Mouse (Mus musculus) testis, adult 10 weeks (tissue): ENCODE measurements around the gene D17H6S53E. TPM values are rescaled to one million over a fixed set of nuclear protein-coding genes. Genes with fewer than 3 reads are reported as not detected.

Experiments used
- polyA plus RNA-seq: library from polyadenylated mRNA; stranded (reverse); fragments of 350-450 nt; fragmentation: Illumina TruSeq; extraction: RNeasy Lipid Tissue Mini Kit (QIAGEN cat#74804); gene quantifications from one replicate; pipeline ENCODE4 v1.2.3, GENCODE M21; 2014; ENCODE audit warnings: low read depth, low replicate concordance

Gene D17H6S53E
- 0.28 TPM for polyA plus RNA-seq

DNA sequence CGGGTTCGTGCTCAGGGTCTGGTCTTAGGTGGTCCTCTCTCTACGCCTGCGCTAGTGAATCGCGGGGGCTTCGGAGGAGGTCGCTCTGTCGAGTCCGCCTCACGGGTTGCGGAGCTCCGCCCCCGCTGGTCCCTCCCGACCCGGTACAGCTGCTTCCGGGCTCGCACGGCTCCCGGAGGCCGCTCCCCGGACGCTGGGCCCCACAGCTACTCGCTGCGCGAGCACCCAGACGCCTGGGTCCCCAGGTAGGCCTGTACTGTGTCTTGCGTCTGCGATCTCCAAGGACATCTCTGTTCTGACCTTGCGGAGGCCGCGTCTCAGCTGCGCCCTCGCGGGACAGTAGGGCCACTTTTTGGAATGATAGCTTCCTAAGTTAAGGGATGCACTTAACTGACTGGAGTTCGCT lies at the start of gene D17H6S53E:
Gene D17H6S53E (plus strand): TSS at position 168 of the 406 bp plus-strand sequence.

DNA sequence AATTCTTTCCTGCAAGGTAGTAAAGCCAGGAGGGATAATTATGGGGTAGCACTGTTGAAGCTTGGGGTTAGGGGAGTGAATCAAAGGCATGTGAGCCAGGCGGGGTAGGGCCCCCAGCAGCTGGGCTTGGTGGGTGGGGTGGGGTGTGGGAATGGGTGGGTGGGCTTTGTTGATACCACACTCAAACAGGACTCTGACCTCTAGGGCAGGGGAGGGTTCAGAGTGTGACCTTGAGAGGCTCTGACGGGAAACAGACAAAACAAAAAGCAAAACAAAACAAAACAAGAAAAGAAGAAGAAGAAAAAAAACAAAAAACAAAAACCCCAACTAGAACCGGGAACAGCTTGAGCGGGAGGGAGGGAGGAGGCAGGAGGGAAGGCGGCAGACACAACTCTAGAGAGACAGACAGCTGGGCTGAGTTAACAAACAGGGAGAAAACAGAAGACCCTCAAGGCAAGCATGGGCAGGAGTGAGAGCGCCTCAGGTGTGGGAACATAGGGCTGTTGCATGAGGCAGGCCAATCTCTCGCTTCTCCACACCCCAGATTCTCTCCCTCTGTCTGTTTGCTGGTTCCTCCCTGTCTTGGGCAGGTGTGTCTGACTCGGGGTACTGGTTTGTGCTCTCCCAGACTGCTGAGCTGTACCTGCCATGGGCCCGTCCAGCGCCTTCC lies 49.5 kb upstream of the D17H6S53E start, which contains the start of gene Ly6g6e:
Gene Ly6g6e (plus strand): TSS at position 396 of the 670 bp plus-strand sequence.

DNA sequence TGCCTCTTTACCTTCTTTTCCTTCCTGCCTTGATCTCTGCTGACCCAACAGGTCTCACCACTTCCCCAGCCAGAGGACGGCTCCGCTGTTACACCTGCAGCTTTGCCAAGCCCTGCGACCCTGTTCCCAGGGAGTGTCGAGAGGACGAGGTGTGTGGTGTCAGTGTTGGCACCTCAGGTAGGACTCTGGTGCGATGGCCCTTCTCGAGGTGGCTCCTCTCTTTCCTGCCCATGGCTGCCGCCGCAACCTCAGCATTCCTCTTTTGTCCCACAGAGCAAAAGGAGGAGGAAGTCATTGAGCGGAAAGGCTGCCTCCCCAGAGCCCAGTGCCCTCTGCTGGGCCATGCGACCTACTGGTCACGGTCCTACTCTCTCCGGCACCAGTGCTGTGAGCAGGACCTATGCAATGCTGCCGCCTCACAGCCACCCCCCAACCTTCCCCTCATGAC lies 48.4 kb upstream of the D17H6S53E start, which contains the start of gene Ly6g6d:
Gene Ly6g6d (minus strand): TSS at position 280 of the 448 bp plus-strand sequence.

DNA sequence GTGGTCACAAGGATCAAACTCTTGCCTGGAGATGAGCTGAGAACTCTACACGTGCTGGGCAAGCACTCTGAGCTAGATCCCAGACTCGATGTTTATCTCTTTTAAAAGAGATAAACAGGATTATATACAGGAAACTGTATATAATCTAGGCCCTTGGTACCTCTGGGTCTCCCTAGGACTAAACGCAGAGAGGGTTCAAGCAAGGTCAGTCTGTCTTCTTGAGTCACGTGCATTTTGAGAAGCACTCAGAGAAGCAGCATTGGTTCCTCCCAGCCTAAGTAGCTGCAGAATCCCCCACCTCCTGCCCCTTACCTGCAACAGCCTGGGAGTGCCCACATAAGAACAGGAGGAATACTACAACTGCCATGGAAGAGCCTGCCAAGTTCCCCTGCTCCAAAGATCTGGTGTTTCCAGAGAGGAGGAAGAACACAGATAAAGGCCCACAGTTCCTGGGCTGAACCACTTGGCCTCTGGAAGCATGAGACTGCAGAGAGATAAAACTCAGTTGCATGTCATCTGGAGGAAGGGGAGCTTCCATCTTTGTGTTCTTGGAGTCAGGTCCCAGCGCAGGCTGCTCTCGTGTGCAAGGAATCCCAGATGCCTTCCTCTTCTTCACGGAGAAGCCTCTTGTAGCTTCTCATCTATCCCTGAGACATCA lies 40.8 kb upstream of the D17H6S53E start, which contains the start of gene Ly6g6f:
Gene Ly6g6f (minus strand): TSS at position 403 of the 658 bp plus-strand sequence.

DNA sequence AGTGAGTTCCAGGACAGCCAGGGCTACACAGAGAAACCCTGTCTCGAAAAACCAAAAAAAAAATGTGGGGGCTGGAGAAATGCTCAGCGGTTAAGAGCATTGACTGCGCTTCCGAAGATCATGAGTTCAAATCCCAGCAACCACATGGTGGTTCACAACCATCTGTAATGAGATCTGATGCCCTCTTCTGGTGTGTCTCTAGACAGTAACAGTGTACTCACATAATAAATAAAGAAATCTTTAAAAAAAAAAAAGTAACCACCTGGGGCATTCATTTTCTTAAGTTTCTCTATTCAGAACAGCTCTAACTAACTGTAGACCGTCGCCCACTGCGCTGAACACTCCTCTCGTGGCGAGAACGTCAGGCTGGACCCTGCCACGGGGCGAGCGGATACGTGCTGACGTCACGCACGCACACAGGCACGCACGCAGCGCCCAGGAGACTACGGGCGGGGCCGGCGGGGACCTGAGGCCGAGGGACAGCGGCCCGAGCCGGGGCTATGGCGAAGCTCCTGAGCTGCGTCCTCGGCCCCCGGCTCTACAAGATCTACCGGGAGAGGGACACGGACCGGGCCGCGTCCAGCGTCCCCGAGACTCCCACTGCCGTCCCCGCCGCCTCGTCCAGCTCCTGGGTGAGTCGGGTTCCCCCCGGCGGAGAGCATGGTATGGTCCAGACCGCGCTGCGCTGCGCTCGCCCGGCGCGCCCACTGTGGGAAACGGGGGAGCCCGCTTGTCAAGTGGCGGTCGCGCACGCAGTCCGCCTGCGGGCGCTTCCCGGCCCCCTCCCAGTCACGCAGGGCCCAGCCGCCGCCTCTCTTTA lies 37.1 kb upstream of the D17H6S53E start, which contains the start of gene Abhd16a:
Gene Abhd16a (plus strand): TSS at position 439 of the 820 bp plus-strand sequence.

DNA sequence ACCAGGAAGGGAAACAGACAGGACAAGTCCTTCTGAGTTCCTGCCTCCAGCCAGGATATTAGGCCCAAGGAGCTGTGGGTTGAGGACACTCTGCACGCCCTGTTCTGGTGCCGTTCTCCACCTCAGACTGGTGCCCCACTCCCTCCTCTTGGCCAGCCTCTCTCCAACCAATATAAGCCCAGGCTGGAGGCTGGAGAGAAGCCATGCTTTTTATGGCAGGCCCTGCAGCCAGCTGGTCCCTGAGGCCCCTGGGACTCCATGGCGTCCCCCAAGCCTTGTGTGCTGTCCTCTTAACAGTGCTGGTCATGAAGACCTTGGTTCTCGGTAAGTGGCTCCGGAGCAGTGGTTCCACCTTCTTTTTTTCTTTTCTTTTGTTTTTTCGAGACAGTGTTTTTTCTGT lies 18.1 kb upstream of the D17H6S53E start, which contains the start of gene Ly6g5c:
Gene Ly6g5c (plus strand): TSS at position 183 of the 400 bp plus-strand sequence.

DNA sequence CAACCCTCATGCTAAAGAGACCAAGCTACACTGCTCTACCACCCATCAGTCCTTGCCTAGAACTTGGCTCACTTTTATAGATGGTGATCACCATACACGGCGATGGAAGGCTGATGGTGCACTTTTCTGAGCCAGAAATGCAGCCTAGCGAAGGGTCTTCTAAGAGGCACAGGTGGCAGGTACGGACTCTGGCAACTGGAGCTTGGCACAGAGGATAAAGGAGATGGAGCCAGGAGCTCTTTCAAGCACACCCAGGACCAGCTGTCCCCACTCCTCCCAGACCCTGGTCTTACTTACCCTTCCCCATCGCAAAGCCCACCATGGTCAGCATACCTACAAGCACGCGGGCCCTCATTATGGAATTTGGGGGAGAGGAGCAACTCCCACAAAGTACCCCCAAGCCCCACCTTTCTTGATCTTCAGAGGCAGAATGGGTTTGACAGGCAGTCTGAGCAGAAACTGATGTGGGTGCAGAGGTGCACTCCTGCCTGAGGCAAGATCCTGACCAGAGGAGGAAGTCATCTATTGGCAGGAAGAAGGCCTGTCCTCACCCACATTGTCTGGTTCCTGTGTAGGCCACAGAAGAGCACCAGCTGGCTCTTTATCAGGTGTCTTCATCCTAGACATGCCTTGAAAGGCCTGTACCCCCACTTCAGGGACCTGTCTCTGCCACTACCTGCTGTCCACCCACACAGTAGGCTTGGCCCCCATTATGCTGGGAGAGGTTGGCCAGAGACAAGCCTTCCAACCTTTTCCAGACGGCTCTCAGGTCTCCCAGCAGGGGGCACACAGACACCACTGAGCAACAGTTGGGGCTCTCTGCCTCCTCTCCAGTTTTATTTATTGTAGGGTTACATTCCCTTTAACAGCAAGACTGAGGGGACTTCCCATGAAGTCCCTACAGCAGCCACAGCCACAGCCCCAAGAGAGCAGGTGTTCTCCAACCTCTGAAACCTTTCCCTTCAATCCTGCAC lies 10.8 kb upstream of the D17H6S53E start, which contains the start of gene Ly6g5b:
Gene Ly6g5b (minus strand): TSS at position 383 of the 974 bp plus-strand sequence.

DNA sequence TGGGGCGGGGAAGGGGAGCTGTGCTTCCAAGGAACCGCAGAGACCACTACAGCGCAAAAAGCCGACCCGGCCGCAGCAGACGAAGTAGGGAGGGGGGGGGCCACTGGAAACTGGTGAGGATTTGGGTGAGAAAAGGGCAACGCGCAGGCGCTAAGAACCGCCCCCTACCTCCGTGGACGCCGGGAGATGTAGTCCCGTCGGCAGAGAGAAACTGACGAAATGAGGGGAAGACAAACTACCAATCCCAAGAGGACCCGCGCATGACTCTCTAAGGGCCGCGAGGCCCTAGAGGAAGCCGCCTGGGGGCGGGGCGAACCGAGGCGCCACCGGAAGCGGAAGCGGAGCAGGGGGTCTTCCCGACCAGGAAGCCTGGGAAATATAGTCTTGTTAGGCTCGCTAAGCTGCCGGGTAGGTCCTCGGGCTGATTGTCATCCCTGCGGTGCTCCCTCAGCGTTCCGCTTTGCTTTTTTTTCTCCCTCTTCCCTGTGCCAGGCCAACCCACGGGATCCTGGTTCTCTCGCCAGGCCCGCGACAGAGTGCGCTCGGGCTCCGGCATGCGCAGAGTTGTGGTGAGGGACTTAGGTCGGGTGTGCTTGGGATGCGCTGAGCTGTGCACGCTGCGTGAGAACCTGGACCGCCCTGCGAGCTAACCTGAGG lies 4.9 kb upstream of the D17H6S53E start, which contains the start of gene Gpank1:
Gene Gpank1 (plus strand): TSS at position 313 of the 657 bp plus-strand sequence.

DNA sequence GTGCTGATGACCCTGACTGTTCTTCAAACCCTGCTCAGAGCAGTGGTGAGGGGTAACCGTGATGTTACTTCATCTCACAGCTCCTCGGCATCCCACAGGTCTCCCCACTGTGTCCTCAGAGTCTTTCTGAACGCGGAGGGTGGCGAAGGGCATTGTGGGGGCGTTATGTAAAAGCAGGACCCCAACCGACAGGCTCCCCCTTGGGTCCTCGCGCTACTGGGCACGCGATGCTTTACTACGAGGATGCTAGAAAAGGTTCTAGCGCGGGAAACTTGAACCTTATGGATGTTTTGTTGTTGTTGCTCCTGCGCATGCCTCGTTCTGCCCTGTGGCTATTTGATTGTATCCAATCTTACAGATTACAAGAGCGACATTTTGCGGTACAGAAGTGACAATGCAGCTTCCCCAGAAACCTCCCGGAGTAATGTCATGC lies 4.3 kb upstream of the D17H6S53E start, which contains the start of gene Csnk2b:
Gene Csnk2b (minus strand): TSS at position 183 of the 433 bp plus-strand sequence.

DNA sequence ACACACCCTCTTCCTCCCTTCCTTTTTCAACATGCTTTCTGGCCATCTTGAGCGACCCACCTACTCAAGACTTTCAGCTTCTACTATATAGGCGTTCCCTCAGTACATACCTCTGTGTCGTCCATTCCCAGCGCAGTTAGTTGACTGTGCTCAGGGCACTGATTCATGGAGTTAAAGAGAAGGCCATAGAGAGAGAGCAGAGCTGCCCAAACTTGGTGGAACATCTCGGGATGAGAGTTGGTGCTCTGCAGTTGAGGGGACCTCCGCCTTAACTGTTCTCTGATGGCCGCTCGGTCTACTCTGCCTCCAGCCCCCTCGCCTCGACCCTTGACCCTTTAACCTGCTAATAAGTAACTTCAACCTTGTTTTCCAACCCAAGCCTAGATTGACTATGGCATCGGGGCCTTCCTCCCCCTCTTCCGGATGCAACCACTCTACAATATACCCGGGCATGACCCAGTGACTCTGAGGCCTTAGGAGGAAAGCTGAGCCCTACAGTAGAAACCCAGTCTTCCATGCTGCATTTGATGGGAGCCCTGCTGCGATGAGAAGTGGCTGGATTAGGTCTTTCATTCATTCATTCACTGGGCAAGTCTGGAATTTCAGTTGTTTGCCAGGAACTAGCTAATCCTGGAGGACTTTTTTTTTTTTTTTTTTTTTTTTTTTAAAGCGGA lies 5.5 kb downstream of the D17H6S53E start, which contains the start of gene Apom:
Gene Apom (minus strand): TSS at position 551 of the 674 bp plus-strand sequence.

DNA sequence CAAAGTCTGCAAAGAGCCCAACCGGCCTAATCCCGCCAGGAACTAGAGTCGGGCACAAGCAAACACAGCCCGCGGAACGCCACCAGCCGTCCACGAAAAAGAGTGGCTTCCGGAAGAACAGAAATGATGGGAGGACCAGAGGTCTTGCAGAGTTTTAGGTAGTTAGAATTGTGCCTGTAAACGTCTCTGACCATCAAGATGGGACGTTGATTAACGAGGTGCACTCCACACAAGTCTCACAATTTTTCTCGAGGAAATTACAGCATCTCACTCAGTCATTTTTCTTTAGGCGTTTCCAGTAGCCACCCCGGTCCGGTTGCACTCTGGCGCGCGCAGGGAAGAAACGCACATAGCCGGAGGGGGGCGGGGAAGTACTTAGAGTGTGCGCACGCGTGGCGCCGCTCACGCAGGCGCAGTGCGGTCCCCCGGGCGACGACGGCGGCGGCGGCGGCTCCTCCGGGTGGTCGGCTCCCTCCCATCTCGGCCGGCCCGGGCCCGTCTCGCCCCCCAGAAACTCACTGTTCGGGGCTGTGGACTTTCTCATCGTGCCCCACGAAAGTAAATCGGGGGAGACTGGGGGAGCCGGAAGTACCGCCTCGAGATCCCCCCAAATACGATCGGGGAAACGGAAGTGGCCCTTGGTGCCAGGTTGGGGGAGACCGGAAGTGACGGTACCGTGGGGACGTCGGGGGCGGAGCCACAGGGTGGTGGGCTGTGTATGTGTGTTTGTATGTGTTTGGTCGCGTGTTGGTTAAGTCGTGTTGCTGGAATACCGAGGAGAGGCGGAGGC lies 8.8 kb downstream of the D17H6S53E start, which contains the start of gene Bag6:
Gene Bag6 (plus strand): TSS at position 378 of the 790 bp plus-strand sequence.

DNA sequence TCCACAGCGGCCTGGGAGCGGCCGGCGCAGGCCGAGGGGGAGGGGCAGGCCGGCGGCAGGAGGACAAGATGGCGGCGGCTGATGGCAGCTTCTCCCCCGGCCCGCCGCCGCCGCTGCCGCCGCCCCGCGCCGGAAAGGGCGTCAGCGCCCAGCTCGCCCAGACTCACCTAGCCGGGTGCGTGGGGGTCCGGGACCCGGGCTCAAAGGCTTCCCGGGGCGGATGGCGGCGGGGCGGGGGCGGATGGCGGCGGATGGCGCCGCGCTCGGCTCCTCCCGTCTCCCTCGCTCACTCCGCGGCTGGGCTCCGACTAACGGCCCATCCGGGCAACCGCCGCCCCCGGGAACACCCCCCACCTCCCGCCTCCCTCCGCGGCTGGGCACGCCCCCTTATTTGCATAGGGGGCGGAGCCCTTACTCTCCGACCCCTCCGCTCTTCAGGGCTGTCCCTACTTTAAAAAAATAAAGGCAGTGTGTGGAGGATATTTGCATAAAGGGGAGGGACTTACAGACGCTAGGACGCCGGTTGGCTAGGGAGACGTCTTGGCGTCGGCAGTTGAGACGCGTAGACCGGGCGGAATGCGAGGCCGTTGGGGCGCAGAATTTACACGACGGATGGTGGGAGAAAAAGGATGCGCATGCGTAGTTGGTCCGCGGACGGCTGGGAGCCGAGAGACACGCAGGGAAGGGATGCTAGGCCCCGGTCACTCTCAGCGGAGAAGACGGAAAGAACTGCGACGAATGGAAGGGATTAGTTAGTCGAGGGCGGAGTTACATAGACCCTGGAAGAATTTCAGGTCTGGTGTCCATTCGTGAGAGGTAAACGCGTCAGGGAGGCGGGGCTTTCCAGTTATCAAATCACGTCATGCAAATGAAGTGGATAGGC lies 38.6 kb downstream of the D17H6S53E start, which contains the start of gene Prrc2a:
Gene Prrc2a (minus strand): TSS at position 330 of the 883 bp plus-strand sequence.

DNA sequence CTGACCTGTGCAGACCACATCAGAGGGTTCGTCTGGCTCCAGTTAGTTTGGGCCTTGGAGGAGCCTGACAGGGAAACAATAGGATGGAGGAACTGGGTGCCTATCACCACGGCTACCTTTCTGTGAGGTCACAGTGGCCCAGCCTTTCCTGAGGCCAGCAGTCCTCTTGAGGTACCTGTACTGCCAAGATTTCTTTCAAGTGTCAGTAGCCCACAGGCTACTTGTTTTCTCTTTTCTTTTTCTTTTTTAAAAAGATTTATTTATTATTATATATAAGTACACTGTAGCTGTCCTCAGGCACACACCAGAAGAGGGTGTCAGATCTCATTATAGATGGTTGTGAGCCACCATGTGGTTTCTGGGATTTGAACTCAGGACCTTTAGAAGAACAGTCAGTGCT lies 49.8 kb downstream of the D17H6S53E start, which contains the start of gene Aif1:
Gene Aif1 (minus strand): TSS at position 101 of the 400 bp plus-strand sequence.

